Mouse (Mus musculus): Measurements from ENCODE around the gene C1d.

GRCm38 (mm10) chr11:17212903-17213509 is 44.4 kb upstream of the C1d start:
- TF ChIP-seq CTCF (IDR thresholded peaks at IDR 0.05; ENCODE audit: insufficient read depth, low read length), result no peak
- no peak for TF ChIP-seq POLR2A (IDR thresholded peaks at IDR 0.05; ENCODE audit: borderline replicate concordance, extremely low read depth, low read depth, low read length)
